Mouse (Mus musculus): ENCODE measurements around the gene Cfap61. TPM values are rescaled to one million over a fixed set of nuclear protein-coding genes. Genes with fewer than 3 reads are reported as not detected.

Gene Cfap61
- polyA plus RNA-seq, 1 experiment from 2014 or later, result 1.6 TPM

DNA sequence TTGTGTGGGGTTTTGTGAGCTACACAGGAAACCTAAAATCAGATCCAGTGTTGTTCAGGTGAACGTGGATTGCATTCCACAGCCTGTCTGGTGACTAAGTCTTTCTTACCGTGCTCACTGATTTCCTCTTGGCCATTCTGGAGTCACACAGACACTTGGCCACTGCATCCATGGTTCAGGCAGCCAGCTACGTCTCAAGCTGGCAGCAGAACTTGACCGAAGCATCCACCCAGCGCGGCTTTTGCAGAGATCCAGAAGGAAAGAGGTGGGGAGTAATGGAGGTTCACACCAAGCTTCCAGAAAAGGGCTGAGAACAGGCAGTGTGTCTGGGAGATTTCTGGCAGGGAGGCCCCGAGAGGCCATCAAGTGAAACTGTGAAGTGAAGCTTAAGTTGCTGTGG is 187.0 kb downstream of the Cfap61 start:
- no peak overlapping the region for H3K27ac ChIP-seq (replicated peaks)
- WGBS, result 70% methylated on average over 7 of the region's 7 CpGs
- H3K4me2 ChIP-seq, result no peak overlapping the region
- no peaks in the 10 kb centered on the region for H3K4me1 ChIP-seq
- H3K36me3 ChIP-seq, result no peaks in the 10 kb centered on the region
- H3K4me3 ChIP-seq, result no peak overlapping the region
- ATAC-seq (ENCODE audit: extremely low read depth, insufficient number of reproducible peaks, low FRiP score, low TSS enrichment), result no peak
- no peak overlapping the region for H3K9ac ChIP-seq
- H3K27me3 ChIP-seq (replicated peaks), result no peaks in the 10 kb centered on the region
- no peaks in the 10 kb centered on the region for H3K9me3 ChIP-seq

- ATAC-seq (ENCODE audit: extremely low read depth, insufficient number of reproducible peaks, low FRiP score, low TSS enrichment), result no peak
- H3K36me3 ChIP-seq, result no peaks in the 10 kb centered on the region
- no peak overlapping the region for H3K4me3 ChIP-seq
- H3K4me2 ChIP-seq, result no peak overlapping the region
- no peaks in the 10 kb centered on the region for H3K27me3 ChIP-seq (replicated peaks)
- no peak overlapping the region for H3K9ac ChIP-seq
- no peaks in the 10 kb centered on the region for H3K4me1 ChIP-seq
- WGBS, result 70% methylated on average over 2 of the region's 2 CpGs
- no peaks in the 10 kb centered on the region for H3K9me3 ChIP-seq
- no peak overlapping the region for H3K27ac ChIP-seq (replicated peaks)
These were observed 190.5 kb downstream of the Cfap61 start for GRCm38 (mm10) chr2:146125129-146125528.

- 84% methylated on average over 6 of the region's 6 CpGs for WGBS
- no peak overlapping the region for H3K4me2 ChIP-seq
- H3K4me1 ChIP-seq, result no peaks in the 10 kb centered on the region
These were observed 194.0 kb downstream of the Cfap61 start for GRCm38 (mm10) chr2:146128622-146129021.

GRCm38 (mm10) chr2:146130514-146130913 is 195.9 kb downstream of the Cfap61 start:
- no peak overlapping the region for H3K4me3 ChIP-seq
- no peaks in the 10 kb centered on the region for H3K27me3 ChIP-seq (replicated peaks)
- peaks cover 4% of the 10 kb centered on the region; the same call in 1 of the 2 replicates for H3K9me3 ChIP-seq
- WGBS, result 75% methylated on average over 3 of the region's 3 CpGs
- no peak for ATAC-seq (ENCODE audit: extremely low read depth, insufficient number of reproducible peaks, low FRiP score, low TSS enrichment)
- H3K36me3 ChIP-seq, result no peaks in the 10 kb centered on the region
- H3K9ac ChIP-seq, result no peak overlapping the region
- H3K4me1 ChIP-seq, result no peaks in the 10 kb centered on the region
- no peak overlapping the region for H3K27ac ChIP-seq (replicated peaks)
- H3K4me2 ChIP-seq, result no peak overlapping the region

More at GRCm38 (mm10) chr2:146128622-146129021, 194.0 kb downstream of the Cfap61 start:
- no peak for ATAC-seq (ENCODE audit: extremely low read depth, insufficient number of reproducible peaks, low FRiP score, low TSS enrichment)
- Histone ChIP-seq H3K36me3 (no peaks in the 10 kb centered on the region), H3K4me3 (no peak overlapping the region), H3K27me3 (replicated peaks) (no peaks in the 10 kb centered on the region), H3K9ac (no peak overlapping the region), H3K27ac (replicated peaks) (no peak overlapping the region), H3K9me3 (no peaks in the 10 kb centered on the region)

GRCm38 (mm10) chr2:146134275-146134674 is 199.7 kb downstream of the Cfap61 start:
- WGBS, result 78% methylated on average over 6 of the region's 6 CpGs
- ATAC-seq (ENCODE audit: extremely low read depth, insufficient number of reproducible peaks, low FRiP score, low TSS enrichment), result no peak
- H3K4me2 ChIP-seq, result no peak overlapping the region

DNA sequence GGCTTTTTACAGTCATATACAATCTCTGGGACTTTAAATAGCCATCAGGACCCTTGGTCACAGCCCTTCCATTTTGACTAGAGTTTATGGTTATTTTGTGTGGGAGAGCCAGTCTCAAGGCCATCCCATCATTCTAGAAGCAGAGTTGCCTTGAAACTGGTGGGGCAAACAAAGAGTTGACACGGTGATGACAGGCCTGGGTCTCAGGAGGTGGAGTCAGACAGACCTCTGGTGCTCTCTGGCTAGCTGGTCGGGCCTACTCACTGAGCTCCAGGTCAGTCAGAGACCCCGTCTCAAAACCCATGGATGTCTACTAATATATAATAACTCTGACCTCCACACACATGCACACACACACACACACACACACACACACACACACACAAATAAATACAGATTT is 206.1 kb downstream of the Cfap61 start:
- Histone ChIP-seq H3K4me2 (no peak overlapping the region), H3K27me3 (replicated peaks) (no peaks in the 10 kb centered on the region), H3K27ac (replicated peaks) (no peak overlapping the region), H3K36me3 (no peaks in the 10 kb centered on the region), H3K9ac (no peak overlapping the region), H3K4me1 (no peaks in the 10 kb centered on the region), H3K4me3 (no peak overlapping the region), H3K9me3 (no peaks in the 10 kb centered on the region)
- WGBS, result 69% methylated on average over 3 of the region's 3 CpGs
- no peak for ATAC-seq (ENCODE audit: extremely low read depth, insufficient number of reproducible peaks, low FRiP score, low TSS enrichment)

More at GRCm38 (mm10) chr2:146134275-146134674, 199.7 kb downstream of the Cfap61 start:
- Histone ChIP-seq H3K36me3 (no peaks in the 10 kb centered on the region), H3K27ac (replicated peaks) (no peak overlapping the region), H3K9ac (no peak overlapping the region), H3K4me1 (no peaks in the 10 kb centered on the region), H3K9me3 (peaks cover 5% of the 10 kb centered on the region; the same call in 1 of the 2 replicates), H3K4me3 (no peak overlapping the region), H3K27me3 (replicated peaks) (no peaks in the 10 kb centered on the region)

- no peaks in the 10 kb centered on the region for H3K4me1 ChIP-seq
- no peaks in the 10 kb centered on the region for H3K36me3 ChIP-seq
- no peak overlapping the region for H3K4me3 ChIP-seq
- no peak overlapping the region for H3K27ac ChIP-seq (replicated peaks)
- H3K27me3 ChIP-seq (replicated peaks), result no peaks in the 10 kb centered on the region
- WGBS, result 64% methylated on average over 4 of the region's 4 CpGs
- no peak overlapping the region for H3K4me2 ChIP-seq
- no peaks in the 10 kb centered on the region for H3K9me3 ChIP-seq
- no peak overlapping the region for H3K9ac ChIP-seq
- ATAC-seq (ENCODE audit: extremely low read depth, insufficient number of reproducible peaks, low FRiP score, low TSS enrichment), result no peak
These were observed 212.7 kb downstream of the Cfap61 start for GRCm38 (mm10) chr2:146147306-146147705.

DNA sequence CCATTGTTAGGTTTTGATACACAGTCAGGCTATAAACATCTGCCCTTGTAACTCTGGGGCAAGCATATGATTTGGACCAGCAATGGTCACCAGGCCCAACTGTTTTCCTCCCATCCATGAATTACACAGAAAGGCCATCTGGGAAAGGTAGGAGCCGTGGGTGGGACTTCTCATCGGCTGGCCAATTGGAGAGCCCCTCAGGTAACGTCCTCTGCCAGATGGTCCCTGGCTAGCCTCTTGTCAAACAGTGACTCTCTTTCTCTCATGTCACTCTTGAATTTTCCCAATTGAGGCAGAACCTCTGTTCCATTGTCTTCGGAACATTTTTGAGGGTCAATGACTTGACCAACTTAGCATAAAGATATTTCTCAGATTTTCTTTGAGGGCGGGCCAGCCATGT is 213.2 kb downstream of the Cfap61 start:
- H3K27ac ChIP-seq (replicated peaks), result no peak overlapping the region

DNA sequence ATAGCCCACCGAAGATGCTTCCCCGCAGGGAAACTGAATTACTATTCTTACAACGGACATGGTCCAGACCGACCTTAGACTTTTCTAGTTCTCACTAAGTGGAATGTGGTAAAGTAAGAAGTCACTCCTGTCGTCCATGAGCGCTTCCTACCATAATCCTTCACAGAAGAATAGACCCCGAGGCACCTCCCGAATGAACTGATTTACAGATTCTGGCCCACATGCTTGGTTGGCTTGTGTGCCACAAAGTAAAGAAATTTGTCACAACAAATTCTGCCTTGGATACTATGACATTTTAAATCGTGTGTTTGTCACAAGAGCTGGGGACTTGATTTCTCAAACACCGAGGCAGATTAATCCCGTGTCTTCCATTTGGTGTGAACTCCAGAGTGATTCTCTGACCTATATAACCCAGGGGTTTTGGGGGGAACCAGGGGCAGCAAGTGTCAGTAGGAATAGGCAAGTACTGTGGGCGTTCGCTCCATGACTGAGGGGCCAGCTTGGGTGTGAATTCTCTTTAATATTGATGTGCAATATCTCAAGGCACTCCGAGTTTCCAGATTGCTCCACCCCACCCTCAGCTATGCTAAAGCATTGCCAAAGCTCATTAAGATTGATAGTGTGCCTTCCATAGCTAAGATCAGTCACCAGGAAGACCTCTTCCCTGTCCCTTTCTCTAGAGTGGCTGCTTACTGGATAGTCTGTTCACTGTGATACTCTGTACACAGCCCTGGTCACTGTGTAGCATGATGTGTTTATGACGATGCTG is 214.8 kb downstream of the Cfap61 start:
- no peaks in the 10 kb centered on the region for H3K9me3 ChIP-seq
- no peak for ATAC-seq (ENCODE audit: extremely low read depth, insufficient number of reproducible peaks, low FRiP score, low TSS enrichment)
- no peak overlapping the region for H3K4me2 ChIP-seq
- WGBS, result 83% methylated on average over 15 of the region's 15 CpGs
- no peaks in the 10 kb centered on the region for H3K4me1 ChIP-seq
- no peaks in the 10 kb centered on the region for H3K36me3 ChIP-seq
- H3K4me3 ChIP-seq, result no peak overlapping the region
- H3K27me3 ChIP-seq (replicated peaks), result no peaks in the 10 kb centered on the region
- no peak overlapping the region for H3K9ac ChIP-seq
- no peak overlapping the region for H3K27ac ChIP-seq (replicated peaks)

More for the DNA sequence above, 213.2 kb downstream of the Cfap61 start:
- ATAC-seq (ENCODE audit: extremely low read depth, insufficient number of reproducible peaks, low FRiP score, low TSS enrichment), result no peak
- Histone ChIP-seq H3K4me1 (no peaks in the 10 kb centered on the region), H3K36me3 (no peaks in the 10 kb centered on the region), H3K9me3 (no peaks in the 10 kb centered on the region), H3K9ac (no peak overlapping the region), H3K4me2 (no peak overlapping the region), H3K27me3 (replicated peaks) (no peaks in the 10 kb centered on the region), H3K4me3 (no peak overlapping the region)
- WGBS, result 81% methylated on average over 5 of the region's 5 CpGs

GRCm38 (mm10) chr2:146168017-146168803 is 233.6 kb downstream of the Cfap61 start:
- Histone ChIP-seq H3K36me3 (no peaks in the 10 kb centered on the region), H3K4me1 (no peaks in the 10 kb centered on the region), H3K4me2 (no peak overlapping the region), H3K9me3 (no peaks in the 10 kb centered on the region), H3K27me3 (replicated peaks) (no peaks in the 10 kb centered on the region), H3K4me3 (no peak overlapping the region), H3K27ac (replicated peaks) (no peak overlapping the region), H3K9ac (no peak overlapping the region)
- WGBS, result 55% methylated on average over 14 of the region's 14 CpGs
- ATAC-seq (ENCODE audit: extremely low read depth, insufficient number of reproducible peaks, low FRiP score, low TSS enrichment), result no peak

DNA sequence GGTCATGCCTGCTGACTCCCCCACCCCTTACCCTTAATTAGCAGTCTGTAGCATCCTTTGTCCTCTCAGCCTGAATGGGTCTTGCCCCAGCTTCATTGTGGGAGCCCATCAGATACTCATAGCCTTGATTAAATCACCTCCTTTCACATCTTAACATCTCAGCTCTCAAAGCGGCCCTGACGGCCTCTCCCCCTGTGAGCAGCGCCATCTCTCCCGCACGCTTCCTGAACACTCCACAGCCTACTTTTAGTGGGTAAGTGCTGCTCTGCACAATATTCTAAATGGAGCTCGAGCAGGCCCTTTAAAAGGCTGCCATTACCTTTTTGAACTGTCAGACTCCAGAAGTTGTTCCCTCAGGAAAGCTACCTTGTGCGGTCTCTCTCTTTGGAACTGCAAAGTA is 234.9 kb downstream of the Cfap61 start:
- Histone ChIP-seq H3K9ac (no peak overlapping the region), H3K36me3 (no peaks in the 10 kb centered on the region), H3K4me3 (no peak overlapping the region), H3K4me2 (no peak overlapping the region), H3K27ac (replicated peaks) (no peak overlapping the region), H3K4me1 (no peaks in the 10 kb centered on the region), H3K27me3 (replicated peaks) (no peaks in the 10 kb centered on the region), H3K9me3 (no peaks in the 10 kb centered on the region)
- 74% methylated on average over 7 of the region's 7 CpGs for WGBS
- no peak for ATAC-seq (ENCODE audit: extremely low read depth, insufficient number of reproducible peaks, low FRiP score, low TSS enrichment)
